Mouse (Mus musculus) right cerebral cortex, postnatal 25 days (tissue): ENCODE data around the gene Syna.

Experiments used
- DNase-seq: peaks from one replicate; pipeline ENCODE4 v3.0.0; 2022

Syna gene

GRCm38 (mm10) chr5:134525971-134526711 is 33.8 kb downstream of the Syna start:
- DNase-seq = no peak

- DNase-seq = no peak
Observed at GRCm38 (mm10) chr5:134523728-134524127, 36.2 kb downstream of the Syna start.

GRCm38 (mm10) chr5:134522524-134522923 is 37.4 kb downstream of the Syna start:
- no peak for DNase-seq

- no peak for DNase-seq
Observed at GRCm38 (mm10) chr5:134521806-134522205, 38.2 kb downstream of the Syna start.

GRCm38 (mm10) chr5:134521131-134521530 is 38.8 kb downstream of the Syna start:
- DNase-seq = no peak

GRCm38 (mm10) chr5:134520120-134520519 is 39.9 kb downstream of the Syna start:
- DNase-seq = no peak

GRCm38 (mm10) chr5:134519471-134519870 is 40.5 kb downstream of the Syna start:
- DNase-seq = no peak

GRCm38 (mm10) chr5:134512086-134512485 is 47.9 kb downstream of the Syna start:
- DNase-seq = peak; percentile 61

GRCm38 (mm10) chr5:134510266-134510665 is 49.7 kb downstream of the Syna start:
- DNase-seq = no peak

GRCm38 (mm10) chr5:134508965-134509364 is 51.0 kb downstream of the Syna start:
- no peak for DNase-seq
